Mouse (Mus musculus) gastrocnemius, adult 8-10 months (tissue): ENCODE results near the gene Eya4. TPM values are rescaled to one million over a fixed set of nuclear protein-coding genes. Genes with fewer than 3 reads are reported as not detected.

Experiments
- DNase-seq, 2 experiments: peaks; one replicate each; pipeline ENCODE4 v3.0.0; 2022; ENCODE audit warnings: low spot score in 2 of 2
- total RNA-seq, 4 experiments: library from RNA; stranded (reverse); gene quantifications; 2 replicates each; pipeline ENCODE4 v1.2.4; 2022

The Eya4 gene
- total RNA-seq, 4 experiments from 2014 or later = 33.3 to 42.2 (median 39.5) TPM

DNA sequence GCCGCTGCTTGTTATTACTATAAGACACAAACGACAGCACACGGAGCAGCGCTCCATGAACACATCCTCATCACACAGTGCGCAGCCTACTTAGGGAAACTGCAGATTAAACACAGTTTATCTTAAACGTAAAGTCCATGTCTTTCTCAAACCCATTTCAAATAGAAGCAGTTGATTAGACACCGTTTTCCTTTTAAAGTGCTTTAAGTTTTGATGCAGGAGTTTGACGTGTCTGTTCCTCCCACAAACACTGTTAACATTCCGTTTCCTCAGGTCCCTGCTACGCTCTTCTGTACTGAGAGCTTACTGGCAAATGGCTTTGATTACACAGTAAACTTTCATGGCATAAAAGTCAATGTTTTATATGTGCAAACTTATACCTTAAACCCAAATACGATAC is 191.4 kb downstream of the Eya4 start:
- DNase-seq = no peak

DNA sequence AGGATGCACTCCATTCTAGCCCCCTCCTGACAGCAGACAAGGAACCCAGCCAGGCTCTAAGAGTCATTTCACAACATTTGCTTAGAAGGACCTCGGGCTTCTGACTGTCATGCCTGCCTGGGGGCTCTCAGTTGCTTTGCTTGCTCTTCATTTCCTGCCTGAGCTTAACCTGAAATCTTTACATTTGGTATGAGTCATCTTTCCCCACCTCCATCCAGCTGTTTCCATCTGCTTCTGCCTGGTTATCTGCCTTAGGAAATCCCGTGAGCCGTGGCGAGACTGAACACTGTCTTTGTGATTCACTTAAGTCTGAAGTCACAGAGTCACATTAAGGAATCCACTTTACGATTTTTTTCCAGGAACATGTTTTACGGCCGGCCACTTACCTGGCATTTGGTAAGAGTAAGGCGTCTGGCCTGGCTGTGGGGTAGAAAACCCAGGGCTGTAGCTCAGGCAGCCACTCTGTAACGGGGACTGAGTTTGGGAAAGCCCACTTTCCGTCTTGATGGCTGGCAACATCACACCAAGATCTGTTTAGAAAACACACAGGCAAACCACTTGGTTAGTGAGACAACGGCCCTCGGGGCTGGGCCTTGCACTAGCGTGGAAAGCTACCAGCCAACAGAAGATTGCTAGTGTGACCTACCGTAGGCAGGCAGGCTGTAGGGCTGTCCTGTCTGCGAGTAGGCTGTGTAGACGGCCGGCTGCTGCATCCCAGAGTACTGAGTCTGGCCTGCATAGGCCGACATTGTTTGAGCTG is 193.5 kb downstream of the Eya4 start:
- DNase-seq = no peak

DNA sequence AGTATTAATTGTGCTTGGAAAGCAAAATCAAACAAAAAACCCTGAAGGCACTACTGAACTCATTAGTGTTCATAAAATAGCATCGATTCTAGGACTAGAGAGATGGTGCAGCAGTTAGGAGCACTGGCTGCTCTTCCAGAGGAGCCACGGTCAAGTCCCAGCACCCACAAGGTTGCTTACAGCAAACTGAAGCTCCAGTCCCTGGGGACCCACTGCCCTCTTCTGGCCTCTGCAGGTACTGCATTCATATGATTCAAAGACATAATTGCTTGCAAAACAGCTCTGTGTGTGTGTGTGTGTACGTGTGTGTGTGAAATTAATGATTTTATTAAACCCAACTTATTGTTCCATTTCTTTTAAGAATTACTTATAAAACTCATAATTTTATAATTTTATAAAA is 200.2 kb downstream of the Eya4 start:
- DNase-seq = no peak

DNA sequence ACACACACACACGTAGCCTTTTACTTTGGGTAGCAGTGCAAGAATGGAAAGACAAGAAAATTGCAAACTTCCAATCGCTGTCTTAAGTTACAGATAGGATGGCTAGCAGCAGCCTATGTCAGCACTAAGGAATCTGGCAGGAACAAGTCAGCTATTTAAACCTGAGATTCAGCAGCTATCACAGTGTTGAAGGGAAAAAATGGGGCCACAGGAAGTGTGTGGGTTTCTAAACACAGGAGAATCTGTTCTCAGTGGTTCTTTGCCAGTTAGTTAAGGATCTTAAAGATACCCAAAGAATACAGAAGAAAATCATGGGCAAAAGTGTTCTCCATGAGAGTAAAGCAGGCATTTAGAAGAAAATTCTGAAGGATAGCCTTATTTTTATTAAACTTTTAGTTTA is 206.0 kb downstream of the Eya4 start:
- no peak for DNase-seq

DNA sequence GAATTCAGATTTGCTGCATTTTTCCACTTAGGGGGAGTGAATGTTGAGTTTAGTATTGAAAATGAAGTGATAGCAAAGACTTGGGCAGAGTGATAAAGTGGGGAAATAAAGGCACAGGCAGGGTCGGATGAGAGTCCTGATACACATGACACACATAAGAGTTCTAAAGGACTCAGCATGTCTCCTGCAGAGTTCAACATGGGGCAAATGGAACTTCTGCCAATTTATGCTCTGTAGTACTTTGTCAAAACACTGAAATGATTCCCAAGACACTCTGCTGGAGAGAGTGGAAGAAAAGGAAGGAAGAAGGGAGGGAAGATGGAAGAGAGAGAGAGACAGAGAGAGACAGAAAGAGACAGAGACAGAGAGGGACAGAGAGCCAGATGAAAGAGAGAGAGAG is 222.6 kb downstream of the Eya4 start:
- DNase-seq = no peak

DNA sequence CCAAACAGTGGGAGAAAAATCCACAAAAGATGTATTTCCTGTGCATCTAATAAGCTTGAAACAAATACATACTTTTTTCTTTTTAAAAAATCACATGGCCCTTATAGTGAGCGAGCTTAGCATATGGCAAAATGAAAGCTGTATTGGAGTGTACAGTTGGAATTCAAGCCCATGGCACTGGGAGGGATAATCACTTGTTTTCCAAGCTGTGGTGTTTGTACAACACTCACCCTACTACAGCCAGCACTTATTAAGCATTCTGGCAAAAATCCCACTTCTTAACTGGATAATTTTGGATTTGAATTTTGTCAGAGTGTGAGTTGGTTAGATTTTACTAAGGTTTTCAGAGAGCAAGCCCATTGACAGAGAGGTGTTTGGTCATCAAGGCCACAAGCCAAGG is 223.4 kb downstream of the Eya4 start:
- DNase-seq = no peak

DNA sequence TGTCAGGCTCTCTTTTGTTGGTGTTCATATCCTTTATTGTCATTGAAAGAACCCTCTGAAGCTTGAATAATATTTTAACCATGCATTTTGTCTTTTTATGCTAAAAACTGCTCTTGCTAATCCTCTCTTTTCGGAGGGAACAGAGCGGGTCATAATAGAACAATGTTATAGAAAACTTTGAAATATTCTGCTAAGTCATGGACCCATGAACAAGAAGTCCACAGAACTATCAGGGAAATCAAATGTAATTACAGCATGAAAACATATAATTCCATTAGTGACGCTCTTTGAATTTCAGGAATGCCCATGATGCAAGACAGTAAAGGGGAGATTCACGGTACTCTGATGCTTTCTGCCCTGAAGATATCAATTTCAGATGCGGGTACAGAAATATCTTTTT is 224.1 kb downstream of the Eya4 start:
- DNase-seq = no peak

DNA sequence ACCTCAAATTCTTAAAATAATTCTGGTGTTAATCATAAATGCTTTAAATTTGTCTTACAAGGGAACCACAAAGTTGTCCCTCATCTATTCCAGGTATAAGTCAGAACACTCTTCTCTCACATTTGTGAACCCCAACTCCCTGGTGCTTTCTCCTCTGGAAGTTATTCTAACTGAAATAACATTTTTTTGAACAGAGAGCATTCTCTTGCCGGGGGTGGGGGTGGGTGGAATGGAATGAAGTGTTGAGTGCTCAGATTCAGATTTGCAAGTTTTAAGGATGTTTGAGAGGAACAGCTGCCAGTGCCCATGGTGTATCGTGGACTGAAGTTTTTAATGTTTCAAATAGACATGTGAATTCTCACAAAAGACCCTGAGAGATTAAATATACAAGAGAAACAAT is 230.1 kb downstream of the Eya4 start:
- DNase-seq = no peak

DNA sequence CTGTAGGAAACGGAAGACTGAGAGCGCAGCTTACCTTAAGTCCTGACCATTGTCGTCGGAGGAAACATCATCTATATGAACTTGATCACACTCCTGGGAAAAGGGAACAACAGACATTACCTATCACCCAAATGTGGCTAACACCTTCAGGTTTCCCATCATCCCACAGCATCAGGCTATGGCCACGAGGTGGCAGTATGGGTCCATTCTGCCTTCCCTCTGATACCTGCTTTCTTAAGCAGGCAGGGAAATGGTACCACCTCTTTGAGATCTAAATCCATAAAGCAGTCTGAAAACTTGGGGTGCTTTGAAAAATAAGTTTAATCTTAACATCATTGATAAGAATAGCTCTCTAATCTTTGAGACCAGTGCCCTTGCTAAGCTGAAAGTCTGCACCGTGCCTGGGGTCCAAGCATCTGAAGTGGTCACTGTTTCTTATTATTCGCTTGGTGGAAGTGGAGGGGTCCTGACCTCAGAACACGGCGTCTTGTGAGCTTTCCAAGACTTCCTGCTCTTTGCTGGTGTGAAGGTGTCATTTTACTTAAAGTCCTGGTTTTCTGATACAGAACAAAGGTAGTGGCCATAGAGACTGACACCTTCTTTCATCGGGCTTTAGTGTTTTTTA is 233.7 kb downstream of the Eya4 start:
- peak; percentile 53 to 54 for DNase-seq

DNA sequence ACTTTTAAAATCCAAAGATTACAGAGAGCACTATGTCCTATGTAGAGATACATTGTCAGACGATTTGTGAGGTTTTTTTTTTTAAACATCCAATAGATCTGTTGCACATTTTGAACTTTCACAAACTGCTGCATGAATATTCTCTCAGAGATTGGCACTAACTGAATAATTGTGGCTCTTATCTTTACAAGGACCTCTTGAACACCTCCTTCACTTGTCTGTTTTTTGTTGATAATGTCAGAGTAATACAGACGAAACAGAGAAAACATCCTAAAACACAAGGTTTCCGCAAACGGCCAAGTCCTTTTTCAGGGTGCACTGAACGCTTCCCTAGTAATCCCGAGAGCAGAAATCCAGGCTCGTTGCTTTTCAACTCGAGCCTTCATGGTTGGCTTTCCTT is 234.5 kb downstream of the Eya4 start:
- no peak for DNase-seq

DNA sequence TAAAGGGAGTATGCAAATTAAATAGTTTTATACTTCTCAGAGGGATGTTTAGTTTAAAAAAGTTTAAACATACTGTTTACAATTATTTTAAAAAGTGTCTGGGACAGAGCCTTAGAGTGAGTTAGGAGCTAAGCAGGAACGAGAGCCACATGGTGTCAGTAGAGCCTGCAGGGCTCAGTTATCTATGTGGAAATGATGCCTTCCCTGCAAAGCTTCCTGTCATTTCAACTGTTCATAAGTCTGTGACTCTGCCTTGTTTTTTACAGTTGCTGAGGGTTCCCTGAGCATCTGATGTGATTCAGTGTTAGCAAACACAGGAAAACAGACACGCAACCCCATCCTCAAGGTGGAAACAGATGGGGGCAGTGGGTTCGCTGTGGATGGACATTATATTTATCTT is 235.3 kb downstream of the Eya4 start:
- DNase-seq = no peak

DNA sequence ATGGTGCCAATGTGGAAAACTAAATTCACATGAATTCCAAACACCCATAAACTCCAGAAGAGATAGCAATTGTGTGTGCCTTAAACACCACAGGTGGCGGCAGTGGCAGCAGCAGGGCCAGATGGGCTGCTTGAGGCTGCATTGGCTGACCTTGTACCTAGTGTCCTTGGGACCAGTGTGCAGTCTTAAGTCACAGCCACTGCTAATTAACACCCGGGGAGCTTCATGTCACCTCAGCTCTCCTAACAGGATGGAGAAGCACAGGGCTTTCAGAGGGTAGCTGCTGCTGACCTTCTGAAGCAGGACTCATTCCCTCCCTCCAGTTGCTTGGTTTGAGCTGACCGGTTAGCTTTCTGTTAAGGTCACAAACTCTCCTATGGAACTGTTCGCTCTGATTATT is 242.5 kb downstream of the Eya4 start:
- DNase-seq = no peak

DNA sequence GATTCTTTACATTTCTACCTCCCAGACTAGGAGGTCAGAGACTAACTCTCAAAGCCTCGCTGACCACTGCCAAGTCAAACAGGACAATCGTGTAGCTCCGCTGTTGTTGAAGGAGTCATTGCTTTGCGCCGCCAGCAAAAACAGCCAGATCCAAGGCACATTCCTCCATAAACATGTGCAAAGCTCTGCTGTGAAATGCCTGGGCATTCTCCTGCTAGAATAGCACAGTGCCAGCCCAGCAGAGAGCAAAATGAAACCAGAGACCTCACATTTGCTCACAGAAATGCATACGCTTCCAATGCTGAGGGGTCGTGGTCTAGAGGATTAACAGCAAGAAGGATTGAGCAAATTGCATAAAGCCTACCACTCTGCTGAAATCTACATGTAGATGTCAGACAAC is 258.1 kb downstream of the Eya4 start:
- DNase-seq = no peak

DNA sequence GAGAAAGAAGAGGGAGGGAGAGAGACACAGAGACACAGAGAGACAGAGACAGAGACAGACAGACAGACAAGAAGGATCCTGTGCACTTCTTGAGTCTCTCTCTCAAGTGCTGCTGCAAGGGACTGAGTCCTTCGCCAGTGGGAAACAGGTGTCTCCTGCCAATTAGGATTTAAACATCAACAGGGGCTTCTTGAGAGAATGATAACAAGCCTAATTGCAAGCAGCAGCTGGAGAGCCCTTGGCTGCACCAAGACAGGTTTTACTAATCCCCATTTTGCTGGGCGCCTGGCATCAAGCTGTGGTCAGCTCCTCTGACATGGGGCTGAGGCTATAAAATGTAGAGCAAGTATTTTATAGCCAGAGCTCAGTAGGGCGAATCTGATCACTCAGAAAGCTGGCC is 259.0 kb downstream of the Eya4 start:
- DNase-seq = no peak

DNA sequence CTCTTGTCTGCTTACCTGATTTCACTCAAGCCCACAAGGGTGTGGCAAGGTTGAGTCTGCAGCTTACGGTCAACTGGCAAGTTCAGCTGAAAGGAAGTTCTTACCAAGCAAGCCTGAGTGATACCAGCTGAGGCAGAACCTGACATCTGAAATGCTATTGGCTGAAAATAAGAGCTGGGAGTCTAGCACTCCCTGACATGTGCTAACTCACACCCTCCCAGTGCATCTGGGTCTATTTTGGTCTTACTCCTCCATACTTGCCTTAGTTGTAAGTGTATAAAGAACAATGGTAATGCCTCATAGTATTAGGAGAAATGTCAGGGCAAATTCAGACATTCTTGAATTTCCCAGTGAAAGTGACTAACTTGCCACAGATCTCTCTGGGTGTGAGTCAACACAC is 260.3 kb downstream of the Eya4 start:
- DNase-seq = no peak

DNA sequence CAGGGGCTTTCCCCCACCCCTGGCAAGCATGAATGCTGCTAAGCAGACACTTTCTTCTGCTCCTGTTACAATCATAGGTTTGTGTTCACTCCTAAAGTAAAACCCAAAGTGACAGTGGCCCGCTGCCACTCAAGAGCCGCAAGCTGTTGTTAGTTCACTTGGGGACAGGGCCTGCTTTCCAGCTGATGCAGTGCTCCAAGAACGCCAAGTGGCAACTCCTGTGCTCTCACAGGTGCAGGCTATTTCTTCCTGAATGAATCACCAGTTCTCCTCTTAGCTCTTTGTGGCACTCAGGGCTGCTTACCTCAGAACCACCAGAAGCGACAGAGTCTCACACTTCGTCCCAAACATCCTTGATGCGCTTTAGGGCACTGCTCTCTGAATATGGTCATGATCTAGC is 261.3 kb downstream of the Eya4 start:
- peak; percentile 8 to 23 for DNase-seq

DNA sequence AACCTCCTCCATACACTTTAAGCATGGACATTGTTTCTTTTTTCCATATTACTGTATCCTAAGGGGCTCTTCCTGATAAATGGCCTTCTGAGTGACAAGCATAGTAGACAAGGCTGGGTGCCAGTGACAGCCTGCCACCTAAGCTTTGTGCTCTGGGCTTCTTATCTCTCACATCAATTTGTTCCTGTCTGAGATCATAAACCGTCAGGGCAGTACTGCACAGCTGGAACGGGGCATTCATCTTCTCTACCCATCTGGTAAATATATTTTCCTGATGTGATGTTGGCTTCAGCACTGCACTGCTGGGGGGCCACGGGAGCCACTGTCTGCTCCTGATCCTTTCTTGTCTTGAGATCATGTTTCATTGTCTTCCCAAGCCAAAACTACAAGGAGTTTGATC is 261.8 kb downstream of the Eya4 start:
- DNase-seq = no peak

DNA sequence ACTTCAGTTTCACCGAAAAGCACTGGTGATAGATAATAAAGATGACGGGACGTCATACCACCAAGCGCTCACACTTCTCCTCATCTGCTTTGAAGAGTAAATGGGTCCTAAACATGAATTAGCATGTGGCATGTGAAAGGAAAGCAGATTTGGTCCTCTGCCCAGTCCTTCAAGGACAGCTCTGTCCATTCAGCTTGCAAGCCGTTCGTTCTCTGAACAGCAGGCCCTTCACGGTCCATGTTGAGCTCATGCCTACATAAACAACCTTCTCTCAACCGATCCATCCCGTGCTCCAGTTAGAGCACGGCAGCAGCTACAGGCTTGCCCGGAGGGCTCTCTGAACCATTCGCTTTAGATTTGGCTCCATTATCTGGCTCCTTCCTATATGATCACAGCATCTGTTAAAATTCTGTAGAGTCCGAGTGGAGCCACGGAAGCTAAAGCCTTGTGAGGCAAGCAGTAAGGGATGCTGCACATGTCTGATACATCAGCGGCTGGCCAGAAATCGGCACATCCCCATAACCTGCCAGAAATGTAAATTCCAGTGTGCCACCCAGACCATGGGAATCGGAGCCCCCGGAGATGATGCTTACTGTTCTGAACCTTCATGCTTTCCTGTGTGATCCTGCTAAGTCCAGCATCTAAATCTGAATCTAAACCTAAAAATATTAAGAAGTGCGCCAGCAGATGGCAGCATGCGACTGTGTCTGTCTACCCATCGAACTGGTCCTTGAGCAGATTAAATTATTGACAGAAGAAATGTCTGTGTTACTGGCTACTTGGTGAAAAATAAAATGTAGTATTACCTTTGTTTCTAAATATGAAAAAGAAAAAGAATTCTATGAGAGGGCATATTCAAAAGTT is 264.0 kb downstream of the Eya4 start:
- peak; percentile 22 to 23 for DNase-seq

DNA sequence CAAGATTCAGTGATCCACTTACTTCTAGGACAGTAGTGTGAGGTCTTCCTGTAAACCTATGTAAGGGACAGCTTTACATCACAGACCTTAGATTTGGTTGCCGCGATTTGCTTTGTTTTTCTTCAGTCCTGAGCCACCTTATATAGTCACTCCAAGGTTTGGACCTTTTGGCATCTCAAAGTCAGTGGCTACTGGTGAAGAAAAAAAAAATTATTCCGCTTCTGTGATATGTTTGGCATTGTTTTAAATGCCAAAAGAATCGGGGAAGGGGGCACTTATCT is 269.1 kb downstream of the Eya4 start:
- no peak for DNase-seq

DNA sequence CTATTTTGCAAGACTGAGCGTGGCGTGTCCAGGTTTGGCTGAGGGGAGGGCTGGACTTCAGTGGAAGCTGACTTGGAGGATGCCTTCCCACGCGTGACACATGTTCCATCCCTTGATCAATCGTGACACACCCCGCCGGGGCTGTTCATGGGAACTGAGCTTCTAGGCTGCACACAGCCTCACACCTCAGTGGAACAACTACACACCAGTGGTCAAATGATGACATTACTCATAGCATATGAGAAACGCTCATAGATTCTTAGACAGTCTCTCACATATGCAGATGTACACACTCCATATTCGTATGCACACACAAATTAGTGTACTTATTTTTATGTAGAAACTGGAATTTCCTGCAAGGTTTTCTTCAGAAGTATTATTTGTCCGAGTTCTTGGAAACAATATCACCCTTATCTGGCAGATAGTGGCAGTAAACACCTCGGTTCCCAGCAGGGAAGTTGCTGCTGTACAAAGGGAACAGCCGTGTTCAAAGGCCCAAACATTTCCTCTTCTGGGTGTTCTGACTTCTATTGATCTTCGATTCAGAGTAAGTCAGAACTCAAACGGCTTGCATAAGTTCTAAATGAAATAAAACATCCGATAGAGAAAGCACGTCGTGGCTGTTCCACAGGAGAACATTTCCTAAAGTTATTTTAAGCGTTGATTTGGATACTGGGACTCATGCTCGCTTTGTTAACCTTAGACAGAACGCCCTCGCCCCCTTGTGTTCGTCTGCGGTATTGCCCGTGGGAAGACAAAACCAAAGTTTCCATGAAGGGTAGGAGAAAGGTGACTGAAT is 269.6 kb downstream of the Eya4 start:
- DNase-seq = peak; percentile 57 to 63

DNA sequence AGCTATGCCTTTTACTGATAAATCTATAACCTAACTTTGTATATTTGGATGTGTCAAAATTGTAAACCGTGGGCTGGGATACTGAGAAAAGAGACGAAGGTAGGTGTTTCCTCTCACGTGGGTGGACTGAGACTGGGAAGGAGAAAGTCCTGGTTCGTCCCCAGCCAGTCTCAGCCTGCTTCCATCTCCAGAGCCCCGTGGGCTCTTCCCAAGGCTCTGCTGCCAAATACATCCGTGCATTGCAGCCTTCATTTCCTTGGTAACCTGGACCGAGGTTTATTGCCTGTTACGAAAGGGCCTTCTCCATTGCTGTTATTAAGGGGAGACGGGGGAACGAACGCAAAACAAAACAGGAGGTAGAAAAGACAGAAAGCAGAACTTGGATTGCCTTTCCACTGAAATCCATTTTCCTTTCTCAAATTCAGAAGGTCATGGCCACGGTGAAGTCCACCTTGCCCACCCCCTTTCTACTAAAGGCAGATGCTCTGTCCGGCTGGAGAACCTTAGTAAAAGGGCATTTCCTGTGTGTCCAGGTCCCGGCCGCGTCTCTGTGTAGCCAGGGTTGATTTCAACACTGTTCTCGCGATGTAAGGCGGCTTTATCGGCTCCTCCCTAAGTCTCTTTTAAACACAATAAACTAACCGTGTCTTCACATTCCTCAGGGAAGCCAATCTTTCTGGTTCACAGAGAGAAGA is 273.7 kb downstream of the Eya4 start:
- no peak for DNase-seq
